Mouse (Mus musculus) kidney, adult 9 months (tissue): Measurements from ENCODE around the gene Sp6.

Experiments
- DNase-seq: peaks from one replicate; pipeline ENCODE4 v3.0.0; 2022

The Sp6 gene

DNA sequence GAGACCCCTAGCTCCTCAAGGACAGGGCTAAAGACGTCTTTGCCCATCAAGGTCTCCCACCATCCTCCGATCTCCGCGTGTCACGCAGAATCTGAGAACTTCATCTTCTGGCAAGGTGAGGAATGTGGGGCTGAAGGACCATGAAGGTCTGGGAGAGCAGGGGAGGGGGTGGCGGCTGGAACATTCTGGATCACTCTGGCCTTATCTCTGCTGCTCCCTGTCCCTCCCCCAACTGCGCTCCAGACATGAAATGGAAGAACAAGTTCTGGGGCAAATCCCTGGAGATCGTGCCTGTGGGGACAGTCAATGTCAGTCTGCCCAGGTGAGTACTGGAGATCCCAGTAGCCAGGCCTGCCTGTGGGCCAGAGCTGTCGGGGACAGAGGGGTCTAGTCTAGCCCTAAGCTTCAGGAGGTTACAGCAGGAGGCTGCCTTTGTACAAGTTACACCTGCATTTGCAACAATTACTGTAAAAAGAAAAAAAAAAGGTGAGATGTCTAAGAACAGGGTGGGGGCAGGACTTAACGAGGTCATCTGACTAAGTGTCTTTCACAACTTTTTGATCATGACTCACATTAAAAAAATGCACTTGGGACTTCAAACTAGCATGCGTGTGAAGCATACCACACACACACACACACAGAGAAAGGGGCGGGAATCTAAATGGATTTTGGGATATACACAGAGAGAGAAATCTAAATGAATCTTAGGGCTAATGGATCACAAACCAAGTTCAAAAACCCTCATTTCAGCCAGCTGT lies 52.5 kb downstream of the Sp6 start:
- DNase-seq = no peak

GRCm38 (mm10) chr11:97066656-97067360 lies 53.6 kb downstream of the Sp6 start:
- DNase-seq = no peak

GRCm38 (mm10) chr11:97069333-97069732 lies 56.1 kb downstream of the Sp6 start:
- DNase-seq = no peak

- no peak for DNase-seq
These were observed 56.6 kb downstream of the Sp6 start for GRCm38 (mm10) chr11:97069770-97070169.

- DNase-seq = no peak
These were observed 57.9 kb downstream of the Sp6 start for GRCm38 (mm10) chr11:97071129-97071528.

DNA sequence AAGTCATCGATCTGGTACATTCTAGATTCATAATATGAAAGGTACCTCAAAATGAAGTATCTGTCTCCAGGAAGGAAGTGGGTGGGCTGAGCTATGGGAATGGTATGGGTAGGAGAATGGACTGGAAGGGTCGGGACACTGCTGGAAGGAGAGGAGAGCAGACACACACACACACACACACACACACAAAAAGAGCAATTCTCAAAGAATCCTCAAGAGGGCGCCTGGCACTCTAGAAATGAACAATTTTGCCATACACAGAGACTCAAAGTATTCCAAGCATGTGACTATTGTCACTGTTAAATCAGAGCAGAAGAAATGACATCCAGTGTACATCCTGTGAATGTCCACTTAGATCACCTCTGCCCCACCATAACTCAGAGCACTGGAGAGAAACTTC lies 59.3 kb downstream of the Sp6 start:
- peak; percentile 50 for DNase-seq

- DNase-seq = no peak
These were observed 61.0 kb downstream of the Sp6 start for GRCm38 (mm10) chr11:97074235-97074634.
